Mouse (Mus musculus): Measurements from ENCODE around the gene Dennd1a.

DNA sequence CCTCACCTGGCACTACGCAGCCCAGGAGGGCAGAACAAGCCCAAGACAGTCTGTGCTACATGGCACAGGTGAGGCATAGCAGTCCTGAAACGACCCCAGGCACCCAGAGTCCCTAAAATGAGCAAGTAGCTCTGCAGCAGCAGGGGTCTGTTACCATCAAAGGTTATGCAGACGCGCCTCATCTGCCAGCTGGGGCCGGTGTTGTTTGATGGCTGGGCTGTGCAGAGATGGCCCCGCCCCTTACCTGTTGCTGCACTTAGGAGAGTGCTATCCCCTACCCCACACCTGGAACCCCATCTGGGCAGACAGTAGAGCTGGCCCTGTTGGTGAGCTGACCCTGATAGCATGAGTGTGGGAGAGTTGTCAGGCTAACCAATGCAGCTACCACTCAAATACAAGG lies 526.6 kb downstream of the Dennd1a start:
- TF ChIP-seq CTCF (IDR thresholded peaks at IDR 0.05; ENCODE audit: extremely low read depth, insufficient read depth, low read length) (no peak), POLR2A (IDR thresholded peaks at IDR 0.05; ENCODE audit: extremely low read depth, insufficient read depth, low read length) (no peak)
